16 mouse cellular contexts compared by ENCODE assay signal in genomic region chr12:32912772-32913171, GRCm38 (mm10).
"Had no signal": no experiment of that assay in that cellular context is flagged by ENCODE, and none has a peak within 500 bp of the region (broad histone marks: within the 10 kb centered on the region; RNA-seq: fewer than 3 reads in every experiment).

No protein-coding gene starts in this region.

- DNase-seq: gastrocnemius, postnatal 14 days; gastrocnemius, postnatal 36 days; heart, adult 18-20 months; heart, postnatal 10 days; heart, postnatal 4 days; kidney, adult 11 months; kidney, adult 2 months; kidney, adult 9 months; kidney, postnatal 14 days; kidney, postnatal 36 days; layer of hippocampus, adult 9-11 months; layer of hippocampus, postnatal 36 days; left cerebral cortex, postnatal 4 days; liver, embryonic 13.5 days had no signal

- ATAC-seq: hindbrain, postnatal 0 days; intestine, embryonic 16.5 days had no signal
